Mouse (Mus musculus): ENCODE results near the gene Gm1043.

Gene Gm1043

DNA sequence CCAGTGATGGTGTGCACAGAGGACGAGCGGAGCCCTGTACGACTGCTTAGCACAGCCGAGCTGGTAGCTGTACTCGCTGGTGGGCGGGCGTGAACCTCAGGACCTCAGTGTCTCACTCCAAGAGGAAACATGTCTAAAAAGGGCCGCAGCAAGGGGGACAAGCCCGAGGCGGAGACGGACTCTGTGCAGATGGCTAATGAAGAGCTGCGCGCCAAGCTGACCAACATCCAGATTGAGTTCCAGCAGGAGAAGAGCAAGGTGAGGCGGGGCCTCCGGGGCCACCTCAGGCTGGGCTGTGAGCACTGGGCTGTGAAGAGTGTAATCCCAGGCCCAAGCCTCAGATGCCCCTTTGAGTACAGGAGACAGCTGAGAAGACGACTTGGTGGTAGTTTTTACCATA lies at the start of gene Gm1043:
TSS of gene Gm1043 (plus strand) at position 130 of the 400 bp plus-strand sequence.
- in situ Hi-C loops (cut with MboI, MseI): no loop called here

DNA sequence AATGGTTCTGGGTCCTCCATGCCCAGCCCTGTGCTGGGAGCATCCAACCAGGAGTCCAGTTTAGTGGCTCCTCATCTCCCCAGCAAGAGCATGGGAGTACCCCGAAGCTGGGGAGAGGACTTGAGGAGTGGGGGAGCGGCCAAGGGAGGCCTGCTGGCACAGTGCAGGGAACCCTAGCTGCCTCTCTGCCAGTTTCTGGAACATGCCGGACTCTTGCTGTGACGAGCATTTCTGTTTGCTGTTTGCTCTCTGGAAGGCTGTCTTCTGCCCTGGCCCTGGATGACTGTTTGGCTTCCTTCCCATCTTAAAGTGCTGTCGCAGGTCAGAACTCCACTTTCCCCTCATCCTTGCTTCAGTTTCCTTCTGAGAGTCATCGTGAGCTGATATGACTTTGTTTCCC lies 49.3 kb upstream of the Gm1043 start:
- in situ Hi-C loops (cut with MboI, MseI): loop anchor here in 1 of 2 experiments (10.0 kb wide), 1 partner anchor 69 kb away; no protein-coding TSS in a partner anchor

DNA sequence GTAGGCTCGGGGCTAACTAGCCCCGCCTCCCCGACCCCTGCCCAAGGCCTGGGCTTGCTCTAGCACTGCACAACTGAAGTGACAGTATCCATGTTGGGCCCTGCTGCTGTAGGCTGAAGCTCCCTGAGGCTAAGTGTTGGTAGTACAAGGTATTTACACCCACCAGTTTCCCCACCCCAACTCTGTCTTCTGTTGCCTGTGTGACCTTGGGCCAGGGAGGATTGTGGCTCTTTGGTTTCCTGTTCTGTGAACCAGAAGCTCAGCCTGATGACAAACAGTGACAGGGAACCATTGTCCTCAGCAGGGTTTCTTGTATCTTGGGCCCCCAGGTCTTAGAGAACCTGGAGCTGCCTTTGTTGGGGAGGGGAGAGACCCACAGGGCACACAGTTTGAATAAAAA lies 48.3 kb upstream of the Gm1043 start:
- in situ Hi-C loops (cut with MboI, MseI): loop anchor here in 1 of 2 experiments (10.0 kb wide), 1 partner anchor 68 kb away; no protein-coding TSS in a partner anchor

DNA sequence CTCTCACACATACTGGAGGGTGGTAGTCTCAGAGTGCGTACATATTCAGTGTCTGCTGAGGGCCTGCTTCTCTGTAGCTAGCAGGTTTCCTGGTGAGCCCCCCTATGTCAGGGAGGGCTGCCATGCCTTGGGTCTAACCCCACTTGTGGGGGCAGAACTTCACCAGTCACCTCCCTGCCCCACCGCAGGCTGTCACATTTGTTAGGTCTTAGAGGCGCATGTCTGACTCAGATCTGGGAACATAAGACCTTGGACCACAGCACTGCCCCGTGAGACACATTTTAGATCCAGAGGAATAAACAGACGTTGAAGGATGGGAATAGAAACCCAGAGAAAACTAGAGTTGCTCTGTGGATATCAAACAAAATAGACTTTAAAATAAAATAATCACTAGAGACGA lies 45.3 kb upstream of the Gm1043 start:
- in situ Hi-C loops (cut with MboI, MseI): loop anchor here in 1 of 2 experiments (10.0 kb wide), 2 partner anchors 65 to 355 kb away; no protein-coding TSS in a partner anchor

DNA sequence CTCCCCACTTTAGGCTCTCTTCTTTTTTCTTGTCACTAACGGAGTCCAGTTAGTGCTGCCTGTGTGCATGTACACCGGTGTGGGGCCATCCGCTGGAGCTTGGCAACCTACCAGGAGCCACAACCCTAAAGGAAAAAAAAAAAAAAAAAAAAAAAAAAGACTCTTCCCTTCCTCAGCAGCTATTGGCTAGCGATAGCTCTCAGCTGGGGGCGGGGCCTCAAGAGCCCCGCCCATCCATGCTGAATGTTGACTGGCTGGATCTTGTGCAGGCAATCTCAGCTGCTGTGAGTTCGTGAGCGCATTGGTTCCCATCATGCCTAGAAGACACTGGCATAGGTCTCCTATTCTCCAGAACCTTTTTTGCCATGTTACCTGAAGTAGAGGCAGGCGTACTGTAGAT lies 44.5 kb upstream of the Gm1043 start:
- in situ Hi-C loops (cut with MboI, MseI): loop anchor here in 1 of 2 experiments (10.0 kb wide), 1 partner anchor 356 kb away; no protein-coding TSS in a partner anchor

DNA sequence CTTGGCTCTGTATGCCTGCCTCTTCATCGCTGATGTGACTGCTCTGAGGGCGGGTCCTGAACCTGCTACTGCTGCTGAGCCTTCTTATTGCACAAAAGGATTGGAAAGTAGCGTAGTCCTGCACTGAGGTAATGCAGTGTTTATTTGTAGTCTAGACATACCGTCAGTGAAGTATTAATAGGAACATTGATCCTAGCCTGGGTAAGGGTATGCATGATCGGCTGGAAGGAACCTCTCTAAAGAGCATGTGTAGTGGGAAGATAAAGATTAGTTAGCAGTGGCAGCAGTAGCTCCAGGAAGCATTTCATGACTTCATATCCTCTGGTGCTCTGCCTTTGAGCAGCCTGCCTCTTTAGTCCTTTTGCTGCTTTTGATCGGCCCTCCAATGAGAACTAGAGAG lies 43.5 kb upstream of the Gm1043 start:
- in situ Hi-C loops (cut with MboI, MseI): loop anchor here in 1 of 2 experiments (10.0 kb wide), 1 partner anchor 357 kb away; no protein-coding TSS in a partner anchor

DNA sequence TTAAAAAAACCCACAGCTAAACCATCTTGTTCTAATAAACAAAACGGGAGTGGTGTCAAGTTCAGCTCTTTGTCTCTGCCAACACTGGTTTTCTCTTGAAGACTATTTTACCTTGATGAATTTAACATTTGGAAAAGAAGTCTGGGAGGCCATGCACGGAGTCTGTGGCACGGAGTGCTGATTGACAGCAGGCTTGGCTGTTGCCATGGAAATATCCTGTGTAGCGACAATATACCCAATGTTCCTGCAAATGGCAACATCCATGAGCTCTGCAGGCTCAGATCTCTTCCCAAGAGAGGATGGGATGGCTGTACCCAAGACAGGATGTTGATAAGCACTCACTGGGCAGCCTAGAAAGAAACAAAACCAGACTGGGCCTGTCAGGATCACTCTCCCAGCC lies 42.2 kb upstream of the Gm1043 start:
- in situ Hi-C loops (cut with MboI, MseI): loop anchor here in 1 of 2 experiments (10.0 kb wide), 1 partner anchor 358 kb away; no protein-coding TSS in a partner anchor

DNA sequence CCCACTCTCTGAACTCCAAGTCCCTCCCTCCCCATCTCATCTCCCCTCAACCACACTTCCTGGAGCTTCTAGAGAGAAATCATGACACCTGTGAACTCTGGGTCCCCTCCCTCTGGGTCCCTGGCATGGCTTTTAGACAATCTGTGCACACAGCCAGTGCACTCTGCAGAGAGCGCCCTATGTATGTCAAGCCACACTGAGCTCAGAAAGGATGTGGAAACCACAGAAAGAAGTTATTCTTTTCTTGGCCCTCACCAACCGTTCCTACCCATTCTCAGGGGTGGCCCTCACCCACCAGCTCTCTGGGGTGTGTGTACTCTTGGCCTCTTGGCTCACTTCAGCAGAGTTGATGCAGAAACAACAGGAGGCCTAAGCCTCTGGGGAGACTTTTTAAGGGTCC lies 40.4 kb upstream of the Gm1043 start:
- in situ Hi-C loops (cut with MboI, MseI): loop anchor here in 1 of 2 experiments (10.0 kb wide), 1 partner anchor 360 kb away; no protein-coding TSS in a partner anchor

DNA sequence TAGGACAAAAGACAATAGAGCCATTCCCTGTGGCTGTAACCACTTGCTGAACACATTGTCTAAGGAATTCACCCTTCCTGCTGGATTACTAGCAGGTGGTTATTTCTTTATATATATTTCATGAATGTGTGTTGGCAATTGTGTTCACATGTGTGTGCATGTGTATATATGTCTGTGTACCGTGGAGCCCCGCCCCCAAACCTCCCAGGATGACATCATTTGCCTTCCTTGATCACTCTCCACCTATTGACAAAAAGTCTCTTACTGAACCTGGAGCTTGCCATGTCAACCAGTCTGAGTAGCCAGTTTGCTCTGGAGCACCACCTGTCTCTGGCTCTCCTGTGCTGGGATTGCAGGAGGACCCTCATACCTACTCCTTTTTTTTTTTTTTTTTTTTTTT lies 39.6 kb upstream of the Gm1043 start:
- in situ Hi-C loops (cut with MboI, MseI): loop anchor here in 1 of 2 experiments (10.0 kb wide), 1 partner anchor 361 kb away; no protein-coding TSS in a partner anchor

DNA sequence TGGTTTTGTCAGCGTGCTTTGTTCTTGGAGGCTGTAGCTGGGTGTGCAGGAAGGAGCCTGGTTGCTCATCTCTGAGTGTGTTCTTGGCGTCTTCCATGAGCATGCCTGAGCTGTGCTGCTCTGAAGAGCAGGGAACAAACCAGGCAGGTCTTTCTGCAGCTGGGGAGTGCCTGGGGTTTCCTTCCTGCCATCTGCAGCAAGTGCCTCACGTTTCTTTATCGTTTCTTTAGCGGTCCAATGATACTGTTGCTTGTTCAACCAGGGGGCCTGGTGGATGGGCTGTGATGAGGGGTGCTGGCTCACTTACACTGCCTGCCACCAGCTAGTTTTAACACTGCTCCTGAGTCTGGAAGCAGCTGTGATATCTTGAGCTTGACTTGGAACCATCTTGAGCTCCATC lies 38.4 kb upstream of the Gm1043 start:
- in situ Hi-C loops (cut with MboI, MseI): loop anchor here in 1 of 2 experiments (10.0 kb wide), 1 partner anchor 362 kb away; no protein-coding TSS in a partner anchor

DNA sequence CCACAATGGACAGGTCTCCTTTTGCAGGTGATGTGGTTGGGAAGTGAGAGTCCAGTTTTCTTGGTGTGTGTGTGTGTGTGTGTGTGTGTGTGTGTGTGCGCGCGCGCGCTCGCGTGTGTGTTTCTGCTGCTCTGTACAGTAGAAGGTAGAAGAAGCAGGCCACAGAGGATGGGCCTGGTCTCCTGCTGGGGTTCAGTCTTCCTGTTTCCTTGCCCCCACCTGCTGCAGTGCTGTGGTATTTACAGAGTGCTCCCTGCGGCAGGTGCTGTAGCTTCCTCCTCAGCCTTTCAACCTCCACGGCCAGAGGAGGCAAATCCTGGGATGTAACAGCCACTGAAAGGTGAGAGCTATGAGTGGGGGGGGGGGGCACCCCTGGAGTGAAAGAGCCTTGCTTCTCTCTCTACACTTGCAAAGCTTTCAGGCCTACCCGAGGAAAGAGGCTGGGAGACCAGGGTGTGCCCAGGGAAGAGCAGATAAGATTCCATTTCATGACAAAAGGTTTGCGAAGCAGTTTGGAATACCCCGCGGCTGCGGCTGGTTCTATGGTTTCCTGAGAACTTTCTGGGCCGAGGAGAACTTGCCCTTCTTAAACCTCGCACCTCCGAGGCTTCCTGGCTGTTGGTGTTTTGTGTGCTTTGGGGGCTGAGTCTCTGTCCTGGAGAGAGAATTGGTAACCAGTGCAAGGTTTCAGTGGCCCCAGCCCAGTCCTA lies 37.8 kb upstream of the Gm1043 start:
- in situ Hi-C loops (cut with MboI, MseI): loop anchor here in 1 of 2 experiments (10.0 kb wide), 1 partner anchor 363 kb away; no protein-coding TSS in a partner anchor

DNA sequence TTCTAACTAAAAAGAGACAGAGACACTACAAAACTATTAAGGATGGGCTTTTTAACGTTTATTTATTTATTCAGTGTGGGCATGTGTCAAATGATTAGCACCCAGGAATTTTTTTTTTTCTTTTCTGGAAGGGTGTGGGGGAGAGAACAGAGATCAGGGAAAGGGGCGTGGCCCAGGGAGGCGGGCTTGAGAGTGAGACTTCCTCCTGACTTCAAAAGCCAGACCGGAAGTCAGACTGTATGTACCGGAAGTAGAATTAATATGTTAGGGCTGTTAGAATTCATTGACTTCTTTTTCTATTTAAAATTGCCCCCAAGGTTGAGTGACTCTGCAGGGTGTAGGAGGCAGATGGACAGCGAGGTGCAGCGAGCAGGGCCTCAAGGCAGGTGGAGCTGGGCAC lies 37.2 kb upstream of the Gm1043 start:
- in situ Hi-C loops (cut with MboI, MseI): loop anchor here in 1 of 2 experiments (10.0 kb wide), 1 partner anchor 363 kb away; no protein-coding TSS in a partner anchor

DNA sequence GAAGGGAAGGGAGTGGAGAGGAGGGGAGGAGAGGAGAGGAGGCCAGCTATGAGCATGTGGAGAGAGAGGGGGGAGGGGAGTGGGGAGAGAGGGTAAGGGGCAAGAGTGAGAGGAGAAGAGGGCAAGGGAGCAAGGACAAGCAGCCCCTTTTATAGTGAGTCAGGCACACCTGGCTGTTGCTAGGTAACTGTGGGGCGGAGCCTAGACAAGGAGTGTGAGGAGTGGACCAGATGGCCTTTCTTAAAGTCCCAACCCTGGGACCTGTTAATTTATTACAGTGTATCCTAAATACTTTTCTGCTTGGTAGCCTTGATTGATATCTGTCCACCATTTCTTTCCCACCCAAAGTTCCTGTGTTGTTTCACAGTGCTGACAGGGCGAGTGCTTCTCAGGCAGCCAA lies 36.1 kb upstream of the Gm1043 start:
- in situ Hi-C loops (cut with MboI, MseI): loop anchor here in 1 of 2 experiments (10.0 kb wide), 1 partner anchor 364 kb away; no protein-coding TSS in a partner anchor

DNA sequence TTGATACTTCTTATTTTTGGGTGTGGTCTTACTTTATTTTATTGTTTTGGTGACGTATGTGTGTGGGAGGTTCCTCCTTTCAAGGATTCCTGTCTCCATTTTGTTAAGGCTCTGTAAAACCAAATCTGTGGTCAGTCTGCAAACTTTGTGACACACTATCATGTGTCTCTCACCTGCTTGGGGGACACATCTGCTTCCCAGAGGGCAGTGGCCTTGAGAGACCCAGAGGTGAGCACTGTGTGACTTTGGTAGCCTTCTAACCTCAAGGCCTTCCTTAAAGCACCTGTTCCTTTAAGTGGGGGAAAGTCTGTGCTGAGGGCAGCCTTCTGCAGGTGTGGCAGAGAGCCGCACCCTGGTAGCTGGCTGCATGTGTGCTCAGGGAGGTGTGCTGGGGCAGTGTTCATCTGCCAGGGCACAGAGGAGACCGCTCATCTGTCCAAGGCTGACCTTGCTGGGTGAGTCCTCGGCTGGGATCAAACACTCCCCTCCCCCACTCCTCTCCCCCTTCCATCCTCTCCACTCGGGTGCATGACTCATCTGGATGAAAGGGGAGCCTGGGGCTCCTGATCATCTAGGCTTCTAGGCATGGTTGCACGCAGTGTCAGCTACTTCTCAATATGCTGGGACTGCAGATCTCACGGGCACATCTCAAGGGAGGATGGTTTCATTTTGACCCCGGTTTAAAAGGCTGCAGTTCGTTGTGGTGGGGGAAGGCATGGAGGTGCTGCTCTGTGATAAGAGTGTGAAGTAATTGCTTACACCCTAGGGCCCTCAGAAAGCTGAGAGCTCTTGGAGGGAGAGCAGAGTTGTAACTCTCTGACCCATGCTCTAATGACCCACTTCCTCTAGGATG lies 34.4 kb upstream of the Gm1043 start:
- in situ Hi-C loops (cut with MboI, MseI): no loop called here

DNA sequence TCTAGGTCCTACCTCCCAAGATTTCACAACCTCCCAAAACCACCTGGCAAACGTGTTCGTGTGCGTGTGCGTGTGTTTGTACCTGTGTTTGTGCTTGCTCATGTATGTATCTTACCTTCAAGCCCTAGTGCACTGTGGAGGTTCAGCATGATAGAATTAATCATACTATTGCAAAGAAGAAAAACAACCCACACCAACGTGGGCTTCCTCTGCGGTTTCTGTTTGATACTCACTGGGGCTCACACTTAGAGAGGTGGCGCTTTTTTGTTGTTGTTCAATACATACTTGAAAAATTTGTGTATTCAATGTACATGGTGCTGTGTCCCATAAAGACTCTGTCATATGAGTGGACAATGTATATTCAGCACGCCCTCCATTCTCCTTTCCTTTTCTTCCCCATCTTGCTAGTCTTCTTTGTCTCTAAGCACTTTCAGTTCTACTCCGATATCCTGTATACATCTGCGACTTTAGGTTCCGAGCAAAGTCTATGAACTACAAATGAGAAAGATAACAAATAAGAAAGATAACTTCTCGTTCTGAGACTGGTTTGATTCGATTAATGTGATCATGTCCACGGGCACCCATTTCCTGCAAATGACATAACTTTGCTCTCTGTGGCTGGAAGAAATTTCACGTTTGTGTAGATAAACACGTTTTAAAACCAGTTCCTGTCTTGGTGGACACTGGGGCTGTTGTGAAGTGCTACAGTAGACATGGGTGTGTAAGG lies 33.6 kb upstream of the Gm1043 start:
- in situ Hi-C loops (cut with MboI, MseI): no loop called here

DNA sequence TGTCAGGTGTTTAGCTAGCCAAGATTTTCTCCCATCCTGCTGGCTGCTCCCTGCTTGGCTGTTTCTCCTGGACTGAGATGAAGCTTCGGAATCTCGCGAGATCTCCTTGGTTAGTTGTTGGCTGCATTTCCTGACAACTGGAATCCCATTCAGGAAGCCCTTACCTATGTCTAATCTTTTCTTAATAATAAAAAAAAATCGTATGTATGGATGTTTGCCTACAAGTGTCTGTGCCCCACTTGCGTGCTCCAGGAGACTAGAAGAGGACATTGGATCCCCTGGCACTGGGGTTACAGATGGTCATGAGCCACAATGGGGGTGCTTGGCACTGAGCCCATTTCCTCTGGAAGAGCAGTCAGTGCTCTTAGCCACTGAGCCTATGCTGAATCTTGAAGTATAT lies 32.3 kb upstream of the Gm1043 start:
- in situ Hi-C loops (cut with MboI, MseI): no loop called here

DNA sequence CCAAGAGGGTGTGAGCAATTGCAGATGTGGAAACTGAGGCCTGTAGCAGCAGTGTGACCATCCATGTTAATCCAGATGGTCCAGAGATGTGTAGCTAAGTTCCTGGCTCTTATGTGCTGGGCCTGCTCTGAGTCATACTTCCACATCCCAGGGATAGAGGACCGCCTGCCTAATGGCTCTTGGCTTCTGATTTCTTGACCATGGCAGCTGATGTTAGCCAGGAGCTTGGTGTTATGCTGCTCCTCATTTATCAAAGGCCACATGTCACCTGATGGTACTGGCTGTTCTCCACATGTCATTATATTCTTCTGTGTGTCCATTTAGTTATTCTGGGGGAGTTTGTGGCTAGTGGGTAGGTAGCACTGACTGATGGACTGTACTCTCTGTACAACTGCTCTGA lies 29.4 kb upstream of the Gm1043 start:
- in situ Hi-C loops (cut with MboI, MseI): no loop called here

DNA sequence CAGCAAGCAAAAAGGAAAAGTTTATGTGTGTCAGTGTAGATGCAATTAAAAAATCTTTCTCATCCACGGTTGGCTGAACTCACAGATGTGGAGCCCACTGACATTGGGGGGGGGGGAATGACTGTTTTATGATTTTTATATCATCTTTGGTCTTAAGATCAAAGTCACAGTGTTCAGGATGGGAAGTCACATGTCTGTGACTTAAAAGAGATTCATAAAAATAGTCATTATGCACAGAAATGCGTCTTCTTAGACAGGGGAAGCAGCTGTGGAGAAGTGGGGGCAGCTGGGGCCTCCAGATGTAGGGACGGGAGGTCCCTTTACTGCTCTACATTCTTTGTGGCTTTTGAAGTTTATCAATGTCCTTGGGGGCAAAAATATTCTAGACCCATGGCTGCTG lies 28.7 kb upstream of the Gm1043 start:
- in situ Hi-C loops (cut with MboI, MseI): no loop called here

DNA sequence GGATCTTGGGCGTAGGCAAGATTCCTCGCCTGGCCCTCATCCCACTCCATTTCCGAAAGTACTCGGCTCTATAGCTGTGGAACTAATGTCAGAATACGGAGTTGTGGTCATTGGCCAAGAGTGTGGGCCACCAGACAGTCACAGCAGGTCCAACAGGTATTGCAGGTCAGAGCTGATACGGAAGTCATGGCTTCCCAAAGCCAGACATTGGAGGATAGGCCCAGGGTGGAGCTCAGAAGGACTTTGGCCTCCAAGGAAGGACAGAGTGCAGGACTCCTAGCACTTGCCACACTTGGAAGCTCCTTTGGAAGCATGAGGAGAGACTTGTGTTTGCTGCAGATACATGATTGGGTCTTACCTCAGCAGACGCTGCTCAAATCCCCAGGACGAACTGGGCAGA lies 23.6 kb upstream of the Gm1043 start:
- in situ Hi-C loops (cut with MboI, MseI): no loop called here

DNA sequence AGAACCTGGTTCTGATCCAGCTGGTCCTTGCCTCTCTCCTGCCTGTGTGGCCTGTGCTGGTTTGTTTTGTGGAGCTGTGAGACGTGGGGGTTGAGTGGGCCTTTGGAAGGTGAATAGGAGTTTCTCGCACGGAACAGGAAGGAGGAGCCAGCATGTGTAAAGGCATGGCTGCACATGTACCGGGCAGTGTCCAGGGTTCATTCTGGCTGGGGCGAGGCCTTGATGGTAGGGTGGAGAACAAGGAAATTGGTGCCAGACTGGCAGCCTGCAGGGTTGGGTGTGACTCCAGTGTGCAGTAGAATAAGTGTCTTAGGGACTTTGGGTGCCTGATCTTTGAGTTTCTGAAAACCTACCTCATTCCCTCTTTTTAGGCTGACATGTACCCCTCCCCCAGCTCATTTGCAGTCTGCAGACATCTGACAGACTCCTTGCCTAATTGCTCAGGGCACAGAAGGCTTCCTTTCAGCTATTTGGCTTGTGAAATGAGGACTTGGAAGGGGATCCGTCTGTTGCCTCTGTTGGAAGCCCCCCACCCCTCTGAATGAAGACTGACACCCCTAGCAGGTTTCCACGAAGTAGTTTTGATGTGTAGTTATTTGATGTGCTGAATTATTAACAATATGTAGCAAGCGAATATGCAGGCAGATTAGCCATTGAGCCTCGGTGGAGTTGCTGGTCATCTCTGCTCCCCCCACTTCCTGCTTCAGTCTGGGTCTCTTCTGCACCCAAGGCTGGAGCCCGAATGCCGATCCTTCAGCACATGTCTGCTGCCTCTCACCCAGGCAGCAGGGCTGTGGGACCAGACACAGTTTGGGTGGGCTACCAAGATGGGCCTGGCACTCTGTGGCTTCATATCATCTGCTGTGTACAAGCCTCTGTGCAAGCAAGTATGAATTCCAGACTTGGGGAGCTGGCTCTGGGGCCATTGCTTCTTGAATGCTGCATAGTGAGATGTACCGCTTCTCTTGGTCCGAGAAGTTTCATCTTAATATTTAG lies 20.4 kb upstream of the Gm1043 start:
- in situ Hi-C loops (cut with MboI, MseI): no loop called here

All from T-helper 17 cell (primary cell).